Mouse (Mus musculus): ENCODE measurements at regions not wholly inside any gene's neighbourhood (a gene's known extent, or its start where the extent isn't known, plus 50 kb on each side); places are given as distances from the start of the nearest gene placed in this dataset.

- Histone ChIP-seq H3K4me3 (ENCODE audit: low read depth, low read length) (no peak overlapping the region), H3K4me2 (replicated peaks; ENCODE audit: low read depth, low read length) (no peak overlapping the region), H3K27me3 (ENCODE audit: control insufficient read depth, insufficient read depth, low read length) (no peaks in the 10 kb centered on the region), H3K9me3 (ENCODE audit: control insufficient read depth, low read length) (no peaks in the 10 kb centered on the region), H3K36me3 (ENCODE audit: control insufficient read depth, insufficient read depth, low read length) (no peaks in the 10 kb centered on the region), H3K4me1 (replicated peaks; ENCODE audit: control insufficient read depth, insufficient read depth, low read length) (no peaks in the 10 kb centered on the region), H3K27ac (ENCODE audit: low read depth, low read length) (no peak overlapping the region; the same call in 1 of the 2 replicates), H3K9ac (ENCODE audit: low read depth, low read length) (no peak overlapping the region)
- WGBS, result 45% methylated on average over 1 of the region's 1 CpGs
- no peak for ATAC-seq (ENCODE audit: low FRiP score)
- no peak for DNase-seq (ENCODE audit: low spot score)
These were observed 302.6 kb upstream of the Nr5a2 start for GRCm38 (mm10) chr1:137262806-137263370.

- Histone ChIP-seq H3K27ac (ENCODE audit: low read depth, low read length) (no peak overlapping the region), H3K4me1 (replicated peaks; ENCODE audit: control insufficient read depth, insufficient read depth, low read length) (no peaks in the 10 kb centered on the region), H3K4me3 (ENCODE audit: low read depth, low read length) (no peak overlapping the region), H3K9ac (ENCODE audit: low read depth, low read length) (no peak overlapping the region), H3K36me3 (ENCODE audit: control insufficient read depth, insufficient read depth, low read length) (no peaks in the 10 kb centered on the region), H3K4me2 (replicated peaks; ENCODE audit: low read depth, low read length) (no peak overlapping the region), H3K27me3 (ENCODE audit: control insufficient read depth, insufficient read depth, low read length) (no peaks in the 10 kb centered on the region), H3K9me3 (ENCODE audit: control insufficient read depth, low read length) (no peaks in the 10 kb centered on the region)
- WGBS, result 53% methylated on average over 5 of the region's 5 CpGs
- peak; percentile 31; the same call in 1 of the 2 replicates for ATAC-seq (ENCODE audit: low FRiP score)
- DNase-seq (ENCODE audit: low spot score), result peak; percentile 12
These were observed 301.9 kb upstream of the Nr5a2 start for GRCm38 (mm10) chr1:137262121-137262525.

- ATAC-seq (ENCODE audit: low FRiP score) (no peak), DNase-seq (ENCODE audit: low spot score) (no peak)
- H3K4me1 ChIP-seq (replicated peaks; ENCODE audit: control insufficient read depth, insufficient read depth, low read length), result no peaks in the 10 kb centered on the region
- H3K36me3 ChIP-seq (ENCODE audit: control insufficient read depth, insufficient read depth, low read length), result no peaks in the 10 kb centered on the region
- H3K4me2 ChIP-seq (replicated peaks; ENCODE audit: low read depth, low read length), result no peak overlapping the region
- 94% methylated on average over 3 of the region's 3 CpGs for WGBS
- H3K27me3 ChIP-seq (ENCODE audit: control insufficient read depth, insufficient read depth, low read length), result no peaks in the 10 kb centered on the region
- H3K27ac ChIP-seq (ENCODE audit: low read depth, low read length), result no peak overlapping the region
- no peak overlapping the region for H3K9ac ChIP-seq (ENCODE audit: low read depth, low read length)
- H3K4me3 ChIP-seq (ENCODE audit: low read depth, low read length), result no peak overlapping the region
- H3K9me3 ChIP-seq (ENCODE audit: control insufficient read depth, low read length), result no peaks in the 10 kb centered on the region
These were observed 296.0 kb upstream of the Nr5a2 start for GRCm38 (mm10) chr1:137256294-137256693.

- Histone ChIP-seq H3K27ac (ENCODE audit: low read depth, low read length) (no peak overlapping the region), H3K36me3 (ENCODE audit: control insufficient read depth, insufficient read depth, low read length) (no peaks in the 10 kb centered on the region), H3K9ac (ENCODE audit: low read depth, low read length) (no peak overlapping the region), H3K4me3 (ENCODE audit: low read depth, low read length) (no peak overlapping the region), H3K27me3 (ENCODE audit: control insufficient read depth, insufficient read depth, low read length) (no peaks in the 10 kb centered on the region), H3K9me3 (ENCODE audit: control insufficient read depth, low read length) (no peaks in the 10 kb centered on the region), H3K4me1 (replicated peaks; ENCODE audit: control insufficient read depth, insufficient read depth, low read length) (no peaks in the 10 kb centered on the region), H3K4me2 (replicated peaks; ENCODE audit: low read depth, low read length) (no peak overlapping the region)
- ATAC-seq (ENCODE audit: low FRiP score) (peak; percentile 54; the same call in 1 of the 2 replicates), DNase-seq (ENCODE audit: low spot score) (peak; percentile 15)
These were observed 294.8 kb upstream of the Nr5a2 start for GRCm38 (mm10) chr1:137255041-137255440.

- WGBS, result 82% methylated on average over 1 of the region's 1 CpGs
- no peak overlapping the region for H3K27ac ChIP-seq (ENCODE audit: low read depth, low read length)
- no peaks in the 10 kb centered on the region for H3K9me3 ChIP-seq (ENCODE audit: control insufficient read depth, low read length)
These were observed 294.4 kb upstream of the Nr5a2 start for GRCm38 (mm10) chr1:137254634-137255033.

GRCm38 (mm10) chr1:137227098-137227485 lies 266.8 kb upstream of the Nr5a2 start:
- Histone ChIP-seq H3K9ac (ENCODE audit: low read depth, low read length) (no peak overlapping the region), H3K4me3 (ENCODE audit: low read depth, low read length) (no peak overlapping the region), H3K36me3 (ENCODE audit: control insufficient read depth, insufficient read depth, low read length) (no peaks in the 10 kb centered on the region), H3K27me3 (ENCODE audit: control insufficient read depth, insufficient read depth, low read length) (no peaks in the 10 kb centered on the region), H3K27ac (ENCODE audit: low read depth, low read length) (no peak overlapping the region), H3K4me2 (replicated peaks; ENCODE audit: low read depth, low read length) (no peak overlapping the region), H3K9me3 (ENCODE audit: control insufficient read depth, low read length) (no peaks in the 10 kb centered on the region), H3K4me1 (replicated peaks; ENCODE audit: control insufficient read depth, insufficient read depth, low read length) (no peaks in the 10 kb centered on the region)
- DNase-seq (ENCODE audit: low spot score) (no peak), ATAC-seq (ENCODE audit: low FRiP score) (no peak)
- WGBS, result 82% methylated on average over 4 of the region's 4 CpGs

More at GRCm38 (mm10) chr1:137254634-137255033, 294.4 kb upstream of the Nr5a2 start:
- no peak overlapping the region for H3K9ac ChIP-seq (ENCODE audit: low read depth, low read length)
- no peak overlapping the region for H3K4me2 ChIP-seq (replicated peaks; ENCODE audit: low read depth, low read length)
- H3K4me3 ChIP-seq (ENCODE audit: low read depth, low read length), result no peak overlapping the region
- no peaks in the 10 kb centered on the region for H3K4me1 ChIP-seq (replicated peaks; ENCODE audit: control insufficient read depth, insufficient read depth, low read length)
- no peaks in the 10 kb centered on the region for H3K27me3 ChIP-seq (ENCODE audit: control insufficient read depth, insufficient read depth, low read length)
- no peaks in the 10 kb centered on the region for H3K36me3 ChIP-seq (ENCODE audit: control insufficient read depth, insufficient read depth, low read length)
- ATAC-seq (ENCODE audit: low FRiP score) (no peak), DNase-seq (ENCODE audit: low spot score) (no peak)

- no peak for DNase-seq (ENCODE audit: low spot score)
- no peak overlapping the region for H3K4me2 ChIP-seq (replicated peaks; ENCODE audit: low read depth, low read length)
- WGBS, result 78% methylated on average over 6 of the region's 6 CpGs
These were observed 266.3 kb upstream of the Nr5a2 start for GRCm38 (mm10) chr1:137226479-137227097.

GRCm38 (mm10) chr1:137225418-137225817 lies 265.2 kb upstream of the Nr5a2 start:
- Histone ChIP-seq H3K36me3 (ENCODE audit: control insufficient read depth, insufficient read depth, low read length) (no peaks in the 10 kb centered on the region), H3K4me2 (replicated peaks; ENCODE audit: low read depth, low read length) (no peak overlapping the region), H3K9ac (ENCODE audit: low read depth, low read length) (no peak overlapping the region), H3K4me1 (replicated peaks; ENCODE audit: control insufficient read depth, insufficient read depth, low read length) (no peaks in the 10 kb centered on the region; the same call in 1 of the 2 replicates), H3K27me3 (ENCODE audit: control insufficient read depth, insufficient read depth, low read length) (no peaks in the 10 kb centered on the region), H3K9me3 (ENCODE audit: control insufficient read depth, low read length) (no peaks in the 10 kb centered on the region), H3K4me3 (ENCODE audit: low read depth, low read length) (no peak overlapping the region), H3K27ac (ENCODE audit: low read depth, low read length) (no peak overlapping the region)
- peak; percentile 71 for DNase-seq (ENCODE audit: low spot score)
- 35% methylated on average over 3 of the region's 3 CpGs for WGBS
- no peak for ATAC-seq (ENCODE audit: low FRiP score)

More at GRCm38 (mm10) chr1:137226479-137227097, 266.3 kb upstream of the Nr5a2 start:
- Histone ChIP-seq H3K4me1 (replicated peaks; ENCODE audit: control insufficient read depth, insufficient read depth, low read length) (no peaks in the 10 kb centered on the region), H3K36me3 (ENCODE audit: control insufficient read depth, insufficient read depth, low read length) (no peaks in the 10 kb centered on the region), H3K9me3 (ENCODE audit: control insufficient read depth, low read length) (no peaks in the 10 kb centered on the region), H3K27me3 (ENCODE audit: control insufficient read depth, insufficient read depth, low read length) (no peaks in the 10 kb centered on the region), H3K9ac (ENCODE audit: low read depth, low read length) (no peak overlapping the region), H3K4me3 (ENCODE audit: low read depth, low read length) (no peak overlapping the region), H3K27ac (ENCODE audit: low read depth, low read length) (no peak overlapping the region)
- ATAC-seq (ENCODE audit: low FRiP score), result no peak

- Histone ChIP-seq H3K36me3 (ENCODE audit: control insufficient read depth, insufficient read depth, low read length) (no peaks in the 10 kb centered on the region), H3K4me2 (replicated peaks; ENCODE audit: low read depth, low read length) (no peak overlapping the region), H3K4me3 (ENCODE audit: low read depth, low read length) (no peak overlapping the region), H3K27ac (ENCODE audit: low read depth, low read length) (no peak overlapping the region), H3K9ac (ENCODE audit: low read depth, low read length) (no peak overlapping the region), H3K4me1 (replicated peaks; ENCODE audit: control insufficient read depth, insufficient read depth, low read length) (no peaks in the 10 kb centered on the region; the same call in 1 of the 2 replicates), H3K27me3 (ENCODE audit: control insufficient read depth, insufficient read depth, low read length) (no peaks in the 10 kb centered on the region), H3K9me3 (ENCODE audit: control insufficient read depth, low read length) (no peaks in the 10 kb centered on the region)
- no peak for ATAC-seq (ENCODE audit: low FRiP score)
- no peak for DNase-seq (ENCODE audit: low spot score)
- 63% methylated on average over 10 of the region's 10 CpGs for WGBS
These were observed 262.8 kb upstream of the Nr5a2 start for GRCm38 (mm10) chr1:137223052-137223451.

Data from hindbrain, embryonic 11.5 days (tissue).